Mouse (Mus musculus) gastrocnemius, postnatal 4 days (tissue): ENCODE data around the gene Mob1b. TPM values are rescaled to one million over a fixed set of nuclear protein-coding genes. Genes with fewer than 3 reads are reported as not detected.
A peak's percentile ranks its signal among the peaks of the same experiment; 100 is the strongest.
"Not testable (repeated sequence)": the region's sequence is repeated elsewhere in the genome, so short reads cannot be mapped to it uniquely, and the experiment has no call there.

Source experiments
- DNase-seq, 2 experiments: peaks; one replicate each; pipeline ENCODE4 v3.0.0; 2021 to 2022; ENCODE audit warnings: low spot score in 2 of 2, mixed read lengths in 2 of 2
- total RNA-seq, 2 experiments: library from RNA; stranded (reverse); gene quantifications; 2 replicates each; pipeline ENCODE4 v1.2.3; 2021

Mob1b gene
- total RNA-seq, 2 experiments from 2014 or later: 34.5 to 42.6 TPM

GRCm38 (mm10) chr5:88699251-88699913, 21.3 kb upstream of the Mob1b start:
- DNase-seq: no peak

GRCm38 (mm10) chr5:88702041-88702440, 18.6 kb upstream of the Mob1b start:
- DNase-seq: no peak

- no peak for DNase-seq
These were observed 17.1 kb upstream of the Mob1b start for GRCm38 (mm10) chr5:88703551-88703950.

GRCm38 (mm10) chr5:88711128-88711527, 9.5 kb upstream of the Mob1b start:
- no peak for DNase-seq

GRCm38 (mm10) chr5:88711618-88712224, 8.9 kb upstream of the Mob1b start:
- no peak for DNase-seq

GRCm38 (mm10) chr5:88712328-88712727, 8.3 kb upstream of the Mob1b start:
- no peak for DNase-seq

- no peak for DNase-seq
These were observed 3.7 kb upstream of the Mob1b start for GRCm38 (mm10) chr5:88716983-88717382.

GRCm38 (mm10) chr5:88721003-88721475, 384 bp downstream of the Mob1b start:
- no peak for DNase-seq

GRCm38 (mm10) chr5:88721565-88722212, 1.0 kb downstream of the Mob1b start:
- peak in 1 of 2 experiments; percentile 18 for DNase-seq

GRCm38 (mm10) chr5:88722213-88722600, 1.6 kb downstream of the Mob1b start:
- no peak for DNase-seq

- no peak for DNase-seq
These were observed 3.4 kb downstream of the Mob1b start for GRCm38 (mm10) chr5:88724030-88724429.

- DNase-seq: no peak
These were observed 7.0 kb downstream of the Mob1b start for GRCm38 (mm10) chr5:88727593-88728144.

- no peak for DNase-seq
These were observed 14.1 kb downstream of the Mob1b start for GRCm38 (mm10) chr5:88734786-88735185.

GRCm38 (mm10) chr5:88741065-88741464, 20.4 kb downstream of the Mob1b start:
- DNase-seq: not testable (repeated sequence)

GRCm38 (mm10) chr5:88747774-88748173, 27.1 kb downstream of the Mob1b start:
- no peak for DNase-seq

- DNase-seq: no peak
These were observed 32.5 kb downstream of the Mob1b start for GRCm38 (mm10) chr5:88753199-88753598.

- DNase-seq: no peak
These were observed 42.0 kb downstream of the Mob1b start for GRCm38 (mm10) chr5:88762611-88763010.

GRCm38 (mm10) chr5:88764430-88764986, 43.9 kb downstream of the Mob1b start:
- no peak for DNase-seq

- DNase-seq: peak; percentile 96 to 99
These were observed 44.4 kb downstream of the Mob1b start, which contains the start of gene Dck for GRCm38 (mm10) chr5:88764987-88765481. Dck (plus strand) TSS chr5:88764996.

GRCm38 (mm10) chr5:88765587-88765986, 44.9 kb downstream of the Mob1b start:
- no peak for DNase-seq

GRCm38 (mm10) chr5:88766121-88766520, 45.5 kb downstream of the Mob1b start:
- no peak for DNase-seq
